9 mouse cellular contexts compared by ENCODE assay signal in the genomic region with DNA sequence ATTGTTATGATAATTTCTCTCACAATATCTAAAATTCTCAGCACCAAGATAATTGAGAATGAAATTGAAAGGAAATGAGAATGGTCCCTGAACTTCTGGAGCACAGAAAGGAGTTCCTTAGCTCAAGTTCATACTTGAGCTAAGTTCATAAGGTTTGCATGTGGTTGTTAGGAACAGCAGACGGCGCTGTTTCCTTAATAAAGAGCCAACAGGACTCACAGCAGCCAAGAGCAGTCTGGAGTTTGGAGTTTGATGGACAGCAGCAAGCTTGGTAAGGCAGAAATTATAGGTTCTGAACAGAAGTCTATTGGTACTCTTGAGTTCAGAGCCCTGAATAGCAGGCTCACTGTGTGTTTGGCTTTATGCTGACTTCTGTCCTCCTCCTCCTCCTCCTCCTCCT. TPM values are rescaled to one million over a fixed set of nuclear protein-coding genes. Genes with fewer than 3 reads are reported as not detected.
DNase-seq lines count a peak whose midpoint lies in the region; ATAC-seq and TF ChIP-seq lines count a peak whose summit lies in the region.
"Had no signal": no experiment of that assay in that cellular context is flagged by ENCODE, and none has a peak within 500 bp of the region (broad histone marks: within the 10 kb centered on the region; RNA-seq: fewer than 3 reads in every experiment).

No protein-coding gene starts in this region.

- WGBS in heart, postnatal 0 days, result 17% methylated on average over 2 of the region's 2 CpGs
- WGBS in thymus, adult 2 months, result 12% methylated on average over 2 of the region's 2 CpGs

- no peak for ATAC-seq in heart, postnatal 0 days (ENCODE audit: insufficient read depth, low read depth)

- no peak for TF ChIP-seq POLR2A in thymus, adult 2 months (IDR thresholded peaks at IDR 0.05; ENCODE audit: control insufficient read depth, extremely low read depth, insufficient read depth, low read length, poor library complexity)

- no peak overlapping the region for H3K4me2 ChIP-seq in heart, postnatal 0 days (ENCODE audit: low read depth, low read length)

- no peak overlapping the region for H3K4me3 ChIP-seq in heart, postnatal 0 days (ENCODE audit: low read depth, low read length)
- no peak overlapping the region for H3K4me3 ChIP-seq in thymus, adult 2 months (ENCODE audit: control insufficient read depth, insufficient read depth, low read length)
- no peak overlapping the region for H3K4me3 ChIP-seq in layer of hippocampus, adult 2 months

- H3K9ac ChIP-seq in heart, postnatal 0 days (replicated peaks; ENCODE audit: low read depth, low read length), result no peak overlapping the region

- no peak overlapping the region for H3K27ac ChIP-seq in heart, postnatal 0 days (ENCODE audit: low read depth)
- H3K27ac ChIP-seq in thymus, adult 2 months (ENCODE audit: control insufficient read depth, insufficient read depth, low read length), result no peak overlapping the region
- H3K27ac ChIP-seq in layer of hippocampus, adult 2 months, result no peak overlapping the region

- H3K9me3 ChIP-seq in heart, postnatal 0 days (replicated peaks; ENCODE audit: control insufficient read depth, low read length), result no peaks in the 10 kb centered on the region

- no peaks in the 10 kb centered on the region for H3K36me3 ChIP-seq in heart, postnatal 0 days (replicated peaks; ENCODE audit: control insufficient read depth, insufficient read depth, low read length)
- H3K36me3 ChIP-seq in thymus, adult 2 months (ENCODE audit: control insufficient read depth, insufficient read depth, low read length), result no peaks in the 10 kb centered on the region
- no peaks in the 10 kb centered on the region for H3K36me3 ChIP-seq in splenic B cell, adult 2 months (ENCODE audit: control insufficient read depth, insufficient read depth, low read length, poor library complexity, severe bottlenecking)

- peak; percentile 81 for TF ChIP-seq CTCF in heart, postnatal 0 days (IDR thresholded peaks at IDR 0.05; ENCODE audit: low read depth)
- no peak for TF ChIP-seq CTCF in thymus, adult 2 months (IDR thresholded peaks at IDR 0.05; ENCODE audit: borderline replicate concordance, control insufficient read depth, extremely low read depth, insufficient read depth, low read length, poor library complexity)
- TF ChIP-seq CTCF in layer of hippocampus, adult 2 months (conservative IDR thresholded peaks at IDR 0.05), result peak; percentile 88

- peak; percentile 73 for DNase-seq in heart, postnatal 0 days (ENCODE audit: low spot score)
- no peak for DNase-seq in heart, adult 11 months
- peak; percentile 14 for DNase-seq in thymus, adult 2 months
- DNase-seq in thymus, adult 18-20 months, result no peak
- peak; percentile 78 for DNase-seq in embryo, embryonic 11 days
- peak; percentile 39 to 54 for DNase-seq in layer of hippocampus, adult 2 months (ENCODE audit: low spot score in 2 of 2)
- peak; percentile 39 for DNase-seq in splenic B cell, adult 2 months (ENCODE audit: low read depth, low spot score)
- DNase-seq in yolk sac, embryonic 10.5 days (ENCODE audit: low spot score), result no peak

- H3K27me3 ChIP-seq in heart, postnatal 0 days (ENCODE audit: control insufficient read depth, insufficient read depth, low read length), result no peaks in the 10 kb centered on the region
- no peaks in the 10 kb centered on the region for H3K27me3 ChIP-seq in thymus, adult 2 months (ENCODE audit: control insufficient read depth, insufficient read depth, low read length)
- H3K27me3 ChIP-seq in splenic B cell, adult 2 months (ENCODE audit: control insufficient read depth, insufficient read depth, low read length, poor library complexity, severe bottlenecking), result no peaks in the 10 kb centered on the region

- H3K4me1 ChIP-seq in heart, postnatal 0 days (ENCODE audit: control insufficient read depth, insufficient read depth), result no peaks in the 10 kb centered on the region
- no peaks in the 10 kb centered on the region for H3K4me1 ChIP-seq in thymus, adult 2 months (replicated peaks; ENCODE audit: control insufficient read depth, insufficient read depth, low read length)

- no peak for TF ChIP-seq EP300 in heart, postnatal 0 days (IDR thresholded peaks at IDR 0.05; ENCODE audit: low read depth)

RNA-seq across cellular contexts. Expression of gene 4930469K13Rik, which starts 24.8 kb away (rescaled TPM):
- total RNA-seq in heart, postnatal 0 days (2014; rRNA removed; ENCODE audit: low replicate concordance), result not detected in 2 replicates
- polyA plus RNA-seq in heart, postnatal 0 days (2015; fragmentation: Nextera tagmentation; extraction: Ambion mirVana), result not detected in 2 replicates
- 0.16 TPM in 1 of 2 replicates, not detected in the other for polyA plus RNA-seq in thymus, adult 2 months (2012; rRNA removed)
- not detected for total RNA-seq in layer of hippocampus, adult 2 months (2021)
- polyA plus RNA-seq: large intestine, adult 2 months had no signal

Comparison
In these comparisons a context has a peak if more than half of its experiments do, and no peak if none do; other contexts are left out.
1. DNase-seq: peak in heart, postnatal 0 days (single experiment), thymus, adult 2 months (single experiment), embryo, embryonic 11 days (single experiment), layer of hippocampus, adult 2 months (2 of 2) and splenic B cell, adult 2 months (single experiment); none in heart, adult 11 months (single experiment), thymus, adult 18-20 months (0 of 2) and yolk sac, embryonic 10.5 days (single experiment).